Mouse (Mus musculus): ENCODE results near the gene Glyatl3.

DNA sequence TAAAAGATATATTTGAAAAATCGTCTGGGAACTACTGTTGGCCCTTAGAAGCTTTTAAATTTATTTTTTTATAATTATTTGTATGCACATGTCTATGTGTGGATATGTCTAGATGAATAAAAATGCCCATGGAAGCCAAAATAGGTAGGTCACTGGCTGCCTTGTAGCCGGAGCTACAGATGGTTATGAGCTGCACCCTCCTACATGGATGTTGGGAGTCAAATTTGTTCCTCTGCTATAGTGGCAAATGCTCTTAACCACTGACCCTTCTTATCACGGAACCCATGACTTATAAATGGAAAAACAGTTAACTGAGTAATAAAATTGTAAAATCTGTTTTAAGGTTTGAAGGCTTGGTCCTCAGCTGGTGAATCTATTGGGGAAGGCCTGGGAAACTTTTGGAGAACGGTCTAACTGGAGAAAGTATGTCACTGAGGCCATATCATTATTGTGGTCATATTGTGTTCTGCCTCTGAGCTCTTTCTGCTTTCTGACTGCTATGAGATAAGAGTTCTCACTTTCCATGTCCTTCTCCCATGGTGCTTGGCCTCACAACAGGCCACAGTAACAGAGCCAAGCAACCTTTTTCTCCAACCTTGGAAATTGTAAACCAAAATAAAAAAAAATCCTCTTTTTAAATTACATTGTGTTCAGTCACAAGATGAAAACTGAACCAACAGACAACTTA, 26.2 kb downstream of the Glyatl3 start:
- TF ChIP-seq CTCF (IDR thresholded peaks at IDR 0.05; ENCODE audit: borderline replicate concordance, extremely low read depth, insufficient read depth, insufficient read length) (no peak), POLR2A (IDR thresholded peaks at IDR 0.05; ENCODE audit: borderline replicate concordance, extremely low read depth, insufficient read depth, insufficient read length, poor library complexity, severe bottlenecking) (no peak)

Measured in brain, embryonic 14.5 days (tissue).